Mouse (Mus musculus): ENCODE measurements around the gene Mmp10. TPM values are rescaled to one million over a fixed set of nuclear protein-coding genes. Genes with fewer than 3 reads are reported as not detected.

The Mmp10 gene
- total RNA-seq, 2 experiments from 2014 or later = not detected

Other genes with a start within 250 kb of the Mmp10 start
- gene Mmp13, start 229.8 kb upstream of the Mmp10 start, total RNA-seq (2021) = under 1 TPM; 0.28 to 0.43 TPM
- gene Mmp12, start 158.0 kb upstream of the Mmp10 start, total RNA-seq (2021) = not detected
- not detected for gene Mmp1b, start 114.3 kb upstream of the Mmp10 start, total RNA-seq (2021)
- not detected for gene Mmp3, start 56.5 kb upstream of the Mmp10 start, total RNA-seq (2021)
- not detected for gene Mmp8, start 56.1 kb downstream of the Mmp10 start, total RNA-seq (2021)
- not detected for gene Mmp27, start 69.0 kb downstream of the Mmp10 start, total RNA-seq (2021)
- not detected for gene Mmp20, start 125.9 kb downstream of the Mmp10 start, total RNA-seq (2021)
- gene Mmp7, start 189.7 kb downstream of the Mmp10 start, total RNA-seq (2021) = not detected

Measured in left cerebral cortex, postnatal 10 days (tissue).